Mouse (Mus musculus): ENCODE data around the gene Grip2.

Gene Grip2

DNA sequence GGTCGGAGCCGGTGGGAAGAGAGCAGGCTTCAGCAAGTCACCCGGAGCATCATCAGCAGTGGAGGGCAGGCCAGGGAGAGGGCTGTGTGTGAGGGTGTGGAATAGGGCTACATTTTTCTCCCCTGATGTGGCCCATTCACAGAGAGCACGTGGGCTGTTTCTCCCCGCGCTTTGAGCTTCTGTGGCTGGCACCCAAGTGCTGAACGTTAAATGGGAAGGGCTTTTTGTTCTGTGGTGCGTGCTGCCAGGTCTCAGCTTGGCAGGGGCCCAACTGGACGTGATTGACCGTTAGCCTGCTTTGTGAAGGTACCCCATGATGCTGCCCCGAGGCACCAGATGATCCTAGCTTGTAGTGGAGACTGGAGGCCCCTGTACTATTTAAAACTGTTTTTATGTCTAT, 94.9 kb downstream of the Grip2 start:
- no peak for DNase-seq (ENCODE audit: low spot score in 2 of 2)

DNA sequence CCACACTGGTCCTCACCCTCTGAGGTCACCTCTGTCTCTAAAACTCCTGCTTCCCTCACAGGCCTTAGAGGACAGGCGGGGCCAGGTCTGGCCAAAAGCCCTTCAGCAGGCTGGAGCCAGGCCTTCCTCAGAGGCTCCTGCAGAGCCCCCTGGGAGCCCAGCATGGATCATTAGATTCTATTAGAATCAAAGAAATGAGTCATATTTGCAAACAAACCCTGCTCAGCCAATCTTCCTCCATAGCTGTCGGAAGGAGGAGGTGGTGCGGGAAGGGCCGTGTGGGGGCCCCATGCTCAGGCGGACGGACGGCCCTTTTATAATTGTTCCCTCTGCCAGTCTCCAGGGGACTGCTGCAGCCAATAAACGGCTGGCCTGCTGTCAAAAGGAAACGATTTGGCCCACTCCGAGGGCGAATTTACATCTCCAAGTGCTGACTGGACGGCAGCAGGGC, 97.3 kb downstream of the Grip2 start:
- peak; percentile 95 for DNase-seq (ENCODE audit: low spot score in 2 of 2)

DNA sequence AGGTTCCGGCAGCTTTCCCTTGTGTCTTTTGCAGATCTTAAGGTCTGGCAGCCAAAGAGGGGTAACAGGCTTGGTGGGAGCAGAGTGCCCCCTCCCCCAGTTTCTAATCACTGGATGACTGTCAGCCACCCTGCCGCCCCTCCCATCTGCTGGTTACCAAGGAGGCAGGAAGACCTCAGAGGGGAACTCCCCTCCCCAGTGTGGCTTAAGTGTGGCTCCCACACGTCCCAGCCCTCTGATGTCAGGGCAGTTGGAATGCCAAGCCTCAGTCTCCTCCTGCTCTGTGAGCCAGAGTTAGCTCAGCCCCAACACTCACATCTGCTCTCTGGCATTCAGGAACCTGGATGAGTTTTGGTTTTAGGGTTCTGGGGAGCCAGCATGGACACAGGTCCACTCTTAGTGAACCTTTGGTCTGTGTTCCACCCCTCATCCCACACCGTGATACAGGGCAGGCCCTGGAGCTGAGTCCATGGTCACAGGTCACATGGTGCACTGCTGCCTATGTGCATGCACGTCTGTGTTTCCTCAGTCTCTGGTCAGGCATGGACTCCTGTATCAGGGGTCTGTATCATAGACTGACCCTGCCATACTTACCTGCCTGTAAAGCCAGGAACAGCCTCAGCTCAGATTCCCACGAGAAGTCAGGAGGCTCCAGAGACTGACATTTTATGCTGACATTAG, 98.0 kb downstream of the Grip2 start:
- DNase-seq (ENCODE audit: low spot score in 2 of 2) = peak in 1 of 2 experiments; percentile 48

DNA sequence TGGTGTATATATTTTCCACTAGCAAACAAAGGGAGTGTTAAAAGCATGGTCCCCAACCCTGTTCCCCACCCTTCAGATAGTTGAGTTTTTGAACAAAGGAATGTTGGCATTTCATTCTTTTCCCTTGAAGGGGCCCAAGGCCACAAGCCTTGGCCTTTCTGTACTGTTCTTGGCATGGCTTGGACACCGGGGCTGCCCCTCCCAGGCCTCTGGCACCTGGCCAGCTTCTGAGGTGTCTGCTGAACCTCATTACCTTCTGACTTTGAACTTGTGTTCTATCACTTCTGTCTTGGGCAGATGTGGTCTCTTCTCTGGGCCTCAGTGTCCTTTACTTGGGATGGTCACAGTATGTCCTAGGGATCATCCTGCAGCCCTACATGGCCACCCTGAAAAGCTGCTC, 99.7 kb downstream of the Grip2 start:
- DNase-seq (ENCODE audit: low spot score in 2 of 2) = no peak

DNA sequence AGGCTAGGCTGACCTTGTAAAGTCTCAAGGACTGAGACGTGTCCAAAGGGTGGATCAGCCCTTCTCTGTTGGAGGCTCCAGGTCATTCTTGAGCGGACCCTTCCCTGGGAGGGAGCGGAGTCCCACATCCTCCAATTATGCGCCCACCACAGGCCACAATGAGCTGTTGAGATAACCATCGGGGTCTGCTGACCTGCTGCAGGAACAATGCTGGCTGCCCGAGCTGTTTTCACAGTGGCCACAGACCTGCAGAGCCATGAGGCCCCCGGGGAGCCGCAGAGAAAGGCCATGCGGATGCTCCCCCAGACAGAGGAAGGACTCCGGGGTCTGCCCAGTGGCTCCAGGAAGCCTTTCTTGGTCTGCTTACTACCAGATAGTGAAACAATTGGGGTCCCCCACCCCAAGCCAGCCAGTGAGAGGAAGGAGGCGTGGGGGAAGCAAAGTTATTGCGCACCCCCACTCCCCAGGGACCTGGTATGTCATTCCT, 105.8 kb downstream of the Grip2 start:
- peak; percentile 82 to 91 for DNase-seq (ENCODE audit: low spot score in 2 of 2)

DNA sequence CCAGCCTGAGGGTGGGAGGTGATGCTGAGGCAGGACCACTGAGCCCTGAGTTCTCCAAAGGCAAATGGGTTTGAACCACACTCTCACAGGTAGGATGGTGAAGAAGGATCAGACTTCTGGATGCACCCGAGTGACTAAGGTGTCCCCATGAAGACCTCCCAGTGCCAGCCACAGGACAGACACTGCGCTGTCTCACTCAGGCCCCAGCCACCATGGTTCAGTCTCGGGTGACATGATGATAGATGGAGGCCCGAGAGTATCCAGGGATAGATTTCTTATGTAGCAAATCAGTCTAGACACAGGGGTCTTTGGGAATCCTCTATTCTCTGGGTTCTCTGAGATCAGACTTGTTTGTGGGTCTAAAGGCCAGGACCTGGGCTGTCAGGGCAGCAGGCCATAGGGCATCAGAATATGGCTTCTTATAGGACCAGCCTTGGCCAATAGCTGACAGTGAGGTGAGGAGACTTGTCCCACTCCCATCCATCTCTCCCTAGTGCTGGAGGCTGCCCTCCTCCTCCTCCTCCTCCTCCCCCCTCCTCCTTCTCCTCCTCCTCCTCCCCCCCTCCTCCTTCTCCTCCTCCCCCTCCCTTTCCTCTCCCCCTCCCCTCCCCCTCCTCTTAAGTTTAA, 106.3 kb downstream of the Grip2 start:
- no peak for DNase-seq (ENCODE audit: low spot score in 2 of 2)

DNA sequence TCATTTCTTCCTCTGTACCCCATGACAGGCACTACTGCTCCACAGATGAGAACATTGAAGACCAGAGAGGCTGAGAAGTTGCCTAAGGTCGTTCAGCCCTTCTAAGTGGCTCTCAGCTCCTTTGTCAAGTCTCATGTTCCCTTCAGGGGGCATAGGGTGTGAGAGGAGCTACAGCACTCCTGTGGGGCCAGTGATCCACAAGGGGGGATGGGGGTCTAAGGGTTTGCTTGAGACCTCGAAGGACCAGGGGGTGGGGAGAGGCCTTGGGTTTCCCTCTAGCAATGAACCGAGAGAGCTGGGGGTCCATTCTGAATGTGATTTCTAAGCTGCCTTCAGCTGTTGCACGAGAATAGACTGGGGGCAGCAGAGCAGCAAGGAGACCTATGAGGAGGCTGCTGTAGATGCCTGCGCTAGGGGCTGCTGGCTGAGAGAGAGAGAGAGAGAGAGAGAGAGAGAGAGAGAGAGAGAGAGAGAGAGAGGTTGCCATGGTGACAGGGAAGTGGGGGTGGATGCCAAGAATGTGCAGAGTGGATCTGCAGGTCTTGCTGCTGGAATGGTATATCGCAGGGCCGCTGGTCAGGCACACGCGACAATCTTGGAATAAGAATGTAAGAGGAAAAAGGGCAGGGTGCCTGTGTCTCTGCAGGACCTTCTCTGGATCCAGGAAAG, 107.1 kb downstream of the Grip2 start:
- no peak for DNase-seq (ENCODE audit: low spot score in 2 of 2)

DNA sequence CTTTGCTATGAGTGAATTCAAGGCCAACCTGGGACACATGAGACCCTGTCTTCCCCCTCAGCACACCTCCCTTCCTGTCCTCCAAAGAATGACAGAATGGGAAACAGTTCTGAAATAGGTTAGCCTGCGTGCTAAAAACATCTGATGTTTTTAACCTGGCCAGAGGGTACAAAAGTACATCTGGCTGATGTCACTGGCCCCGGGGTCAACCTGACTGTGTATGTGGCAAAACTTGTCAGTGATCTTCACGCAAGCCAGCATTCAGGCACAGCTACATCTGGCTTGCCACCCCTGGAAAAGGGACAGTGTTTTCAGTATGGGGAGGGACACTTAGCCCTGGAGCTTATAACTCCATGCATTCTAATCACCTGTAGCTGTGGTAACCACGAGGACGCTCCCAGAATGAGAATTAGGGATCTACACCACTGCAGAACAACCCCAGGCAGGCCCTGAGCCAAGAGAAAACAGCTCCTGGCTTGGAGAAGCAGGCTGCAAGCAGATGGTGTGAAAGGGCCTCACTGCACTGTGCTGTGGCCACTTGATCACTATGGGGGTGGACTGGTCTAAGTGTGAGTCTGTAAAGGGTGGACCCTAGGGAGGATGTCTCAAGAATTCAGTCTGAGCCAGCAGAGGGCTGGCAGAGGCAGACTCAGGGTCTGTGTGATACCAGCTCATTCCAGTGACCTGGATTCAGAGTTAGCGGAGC, 107.9 kb downstream of the Grip2 start:
- DNase-seq (ENCODE audit: low spot score in 2 of 2) = peak; percentile 35 to 52

DNA sequence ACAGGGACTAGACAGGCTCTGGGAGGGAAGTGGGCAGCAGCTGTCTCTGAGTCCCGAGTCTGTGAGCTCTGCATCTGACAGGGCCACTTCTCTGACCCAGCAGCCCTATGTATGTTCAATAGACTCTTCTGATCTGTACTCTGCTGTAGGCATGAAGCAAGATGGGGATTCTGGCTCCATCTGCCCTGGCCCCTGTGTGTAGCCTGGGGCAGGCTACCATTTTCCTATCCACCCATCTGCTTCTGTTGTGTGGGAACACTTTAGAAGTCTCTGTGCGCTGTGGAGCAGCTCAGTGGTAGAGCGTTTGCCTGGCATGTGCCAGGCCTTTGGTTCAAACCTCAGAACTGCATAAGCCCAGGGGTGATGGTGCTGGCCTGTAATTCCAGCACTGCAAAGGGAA, 108.4 kb downstream of the Grip2 start:
- DNase-seq (ENCODE audit: low spot score in 2 of 2) = no peak

DNA sequence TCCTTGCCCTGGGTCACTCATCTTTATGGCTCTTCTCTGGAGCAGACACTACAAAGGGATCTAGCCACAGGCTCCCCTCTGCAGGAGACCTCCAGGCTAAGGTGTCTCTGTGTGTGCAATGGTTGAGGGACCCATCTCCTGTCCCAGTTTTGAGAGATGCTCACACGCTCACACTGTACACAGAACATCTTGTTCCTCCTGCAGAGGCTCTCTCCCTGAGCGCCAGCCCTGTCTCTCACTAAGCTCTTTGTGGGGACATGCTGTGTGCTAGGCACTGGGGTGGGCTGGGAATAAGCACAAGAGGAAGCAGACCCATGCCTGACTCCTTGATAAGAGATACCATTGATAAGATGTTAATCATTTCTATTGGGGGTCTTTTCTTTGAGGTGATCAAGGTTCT, 109.0 kb downstream of the Grip2 start:
- no peak for DNase-seq (ENCODE audit: low spot score in 2 of 2)

DNA sequence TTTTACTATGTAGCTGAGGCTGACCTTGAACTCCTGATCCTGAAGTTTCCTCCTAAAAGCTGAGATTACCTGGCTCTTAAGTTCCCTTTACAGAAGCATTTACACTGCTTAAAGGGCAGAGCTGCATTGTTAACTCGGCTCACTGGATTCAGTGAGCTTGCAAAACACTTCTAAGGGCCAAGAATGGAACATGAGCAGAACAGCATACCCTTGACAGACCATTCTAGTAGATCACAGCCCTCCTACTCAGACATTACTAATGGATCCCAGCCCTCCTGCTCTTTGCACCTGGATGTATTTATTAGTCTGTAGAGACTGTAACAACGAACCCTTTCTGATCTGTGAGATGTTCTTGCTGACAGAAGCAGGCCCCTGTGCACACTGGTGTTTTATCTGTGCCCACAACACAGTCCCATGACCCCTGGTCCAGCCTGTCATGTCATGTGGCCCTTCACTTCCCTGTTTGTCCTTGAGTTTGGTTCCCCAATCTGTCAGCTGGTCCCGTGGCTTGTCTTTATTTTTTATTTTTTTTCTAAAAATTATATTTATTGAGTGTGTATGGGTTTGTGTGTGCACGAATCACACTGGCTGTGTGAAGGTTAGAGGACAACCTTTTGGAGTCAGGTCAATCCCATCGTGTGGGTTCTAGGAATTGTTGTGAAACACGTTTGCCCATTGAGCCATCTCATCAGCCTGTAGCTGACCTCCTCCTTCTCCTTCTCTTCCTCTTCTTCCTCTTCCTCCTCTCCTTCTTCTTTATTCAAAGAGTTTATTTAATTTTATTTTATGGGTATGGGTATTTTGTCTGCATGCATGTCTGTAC, 110.9 kb downstream of the Grip2 start:
- peak in 1 of 2 experiments; percentile 61 for DNase-seq (ENCODE audit: low spot score in 2 of 2)

DNA sequence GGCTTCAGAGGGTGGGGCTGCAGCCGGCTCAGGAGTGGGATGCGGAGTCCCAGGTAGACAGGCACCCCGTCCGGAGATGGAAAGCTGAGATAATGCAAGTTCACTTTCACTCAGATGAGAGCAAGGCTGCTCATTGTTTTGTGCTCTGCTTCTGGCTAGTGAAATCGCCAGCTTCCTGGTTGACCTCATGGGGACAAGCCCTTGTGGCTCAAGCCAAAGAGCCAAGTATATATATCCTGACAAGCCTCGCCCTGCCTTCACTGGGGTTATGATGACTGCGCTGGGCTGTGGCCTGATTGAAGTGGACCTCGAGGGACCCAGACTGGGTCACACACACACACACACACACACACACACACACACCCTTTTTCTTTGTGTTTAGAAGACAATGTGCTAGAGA, 112.0 kb downstream of the Grip2 start:
- DNase-seq (ENCODE audit: low spot score in 2 of 2) = peak; percentile 83 to 90

DNA sequence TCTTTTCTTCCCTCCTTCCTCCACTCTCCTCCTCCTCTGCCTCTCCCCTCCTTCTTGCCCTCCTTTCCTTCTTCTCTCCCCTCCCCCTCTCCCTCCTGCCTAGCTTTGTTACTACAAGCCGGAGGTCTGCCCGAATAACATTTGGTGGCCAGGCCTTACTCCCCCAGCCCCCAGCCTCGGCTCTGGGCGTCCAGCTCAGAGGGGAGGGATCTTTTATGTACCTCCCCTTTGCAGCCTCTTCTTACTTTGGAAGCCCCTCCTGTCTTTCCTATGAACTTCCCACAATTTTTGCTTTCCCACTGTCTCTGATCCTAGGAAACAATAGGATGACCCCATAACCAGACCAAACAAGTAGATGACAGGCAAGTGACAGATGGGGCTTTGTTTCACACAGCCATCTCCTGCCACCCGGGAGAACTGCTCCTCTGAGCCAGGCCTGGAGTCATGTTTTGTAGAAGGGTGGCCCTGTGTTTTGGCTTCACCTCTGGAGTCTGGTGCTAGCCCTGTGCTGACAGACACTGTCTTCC, 113.6 kb downstream of the Grip2 start:
- DNase-seq (ENCODE audit: low spot score in 2 of 2) = no peak

DNA sequence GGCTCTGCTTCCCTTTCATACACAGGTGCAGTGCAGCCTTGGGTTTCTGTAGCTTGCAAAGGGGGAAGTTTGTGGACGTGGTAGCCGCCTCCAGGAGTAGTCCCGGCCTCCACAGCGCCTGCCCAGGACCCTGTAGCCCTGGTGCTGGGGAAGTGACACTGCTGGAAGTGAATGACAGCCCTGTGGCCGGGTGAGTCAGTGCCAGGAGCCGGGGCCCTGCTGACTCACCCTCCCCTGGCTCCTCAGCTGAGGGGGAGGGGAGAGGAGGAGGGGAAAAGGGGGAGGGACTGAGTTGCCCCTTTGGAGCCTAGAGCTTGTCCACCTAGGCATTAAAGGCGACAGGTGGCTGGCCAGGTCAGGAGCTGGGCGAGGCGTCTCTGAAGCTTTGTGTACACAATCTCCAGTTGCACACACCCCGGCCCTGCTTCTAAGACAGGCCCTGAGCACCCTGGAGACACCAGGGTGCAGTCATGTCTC, 114.2 kb downstream of the Grip2 start:
- DNase-seq (ENCODE audit: low spot score in 2 of 2) = peak; percentile 57 to 75

DNA sequence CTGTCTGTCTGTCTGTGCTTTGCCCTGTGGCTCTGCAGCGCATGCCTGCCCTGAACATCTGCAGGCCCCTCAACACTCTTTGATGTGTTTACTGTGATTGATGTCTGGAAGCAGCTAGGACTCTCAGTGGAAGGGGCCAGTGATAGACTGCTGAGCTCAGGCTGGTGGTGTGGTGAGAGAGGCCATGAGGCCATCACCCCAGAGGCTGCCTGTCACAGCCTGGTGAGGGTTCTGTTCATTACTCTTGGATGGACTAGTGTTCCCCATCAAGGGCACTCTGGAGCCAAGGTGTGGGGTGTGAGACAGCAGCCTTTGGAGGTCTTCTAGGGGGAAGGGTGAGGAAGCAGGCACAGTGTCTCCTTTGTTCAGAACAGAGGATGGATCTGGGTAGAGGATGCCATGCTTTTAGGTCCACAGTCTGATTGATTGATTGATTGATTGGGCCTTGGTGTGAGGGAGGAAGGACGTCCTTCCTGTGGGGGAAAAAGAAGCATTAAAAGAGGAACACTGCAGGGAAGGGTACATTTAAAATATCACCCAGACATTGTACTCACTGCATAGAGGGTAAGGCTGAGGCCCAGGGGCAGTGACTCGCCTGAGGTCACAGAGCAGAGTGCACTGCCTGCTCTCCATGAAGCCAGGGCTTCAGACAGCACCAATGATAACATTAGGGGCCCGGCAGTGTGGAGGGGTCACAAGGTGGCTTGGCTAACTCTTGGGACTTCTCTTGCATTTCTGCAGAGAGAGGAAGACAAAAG, 114.8 kb downstream of the Grip2 start:
- DNase-seq (ENCODE audit: low spot score in 2 of 2) = no peak
